Mouse (Mus musculus): ENCODE data around the gene Ache. TPM values are rescaled to one million over a fixed set of nuclear protein-coding genes. Genes with fewer than 3 reads are reported as not detected.
"Not testable (repeated sequence)": the region's sequence is repeated elsewhere in the genome, so short reads cannot be mapped to it uniquely, and the experiment has no call there.

The Ache gene
- polyA plus RNA-seq (2015; fragmentation: Nextera tagmentation; extraction: Ambion mirVana), result 9.5 and 9.7 TPM in 2 replicates

- ATAC-seq, result peak; percentile 18
- Histone ChIP-seq H3K27ac (0 out of 2 replicates have a peak within 1 kb of the TSS, but pooled peaks have one; percentile 27), H3K36me3 (no peaks in the 10 kb centered on the region), H3K4me3 (replicated peaks) (peak within 1 kb of the TSS; percentile 40), H3K4me2 (replicated peaks) (peak within 1 kb of the TSS; percentile 86), H3K9me3 (no peaks in the 10 kb centered on the region), H3K4me1 (replicated peaks) (peaks cover 35% of the 10 kb centered on the region), H3K9ac (peak within 1 kb of the TSS; percentile 48), H3K27me3 (replicated peaks) (peaks cover 33% of the 10 kb centered on the region)
- 3% methylated on average over 40 of the region's 40 CpGs for WGBS
These were observed at the start of gene Ache for GRCm38 (mm10) chr5:137287032-137287952. Ache (plus strand) TSS chr5:137287519.

- WGBS, result 59% methylated on average over 14 of the region's 14 CpGs
- Histone ChIP-seq H3K4me1 (replicated peaks) (peaks cover 9% of the 10 kb centered on the region; the same call in 1 of the 2 replicates), H3K36me3 (no peaks in the 10 kb centered on the region), H3K27me3 (replicated peaks) (no peaks in the 10 kb centered on the region), H3K9ac (no peak overlapping the region), H3K4me3 (replicated peaks) (no peak overlapping the region), H3K4me2 (replicated peaks) (0 out of 2 replicates have a peak overlapping the region, but pooled peaks have one; percentile 7), H3K9me3 (no peaks in the 10 kb centered on the region), H3K27ac (0 out of 2 replicates have a peak overlapping the region, but pooled peaks have one; percentile 11)
- ATAC-seq, result peak; percentile 80
These were observed 23.2 kb upstream of the Ache start for GRCm38 (mm10) chr5:137263897-137264720.

DNA sequence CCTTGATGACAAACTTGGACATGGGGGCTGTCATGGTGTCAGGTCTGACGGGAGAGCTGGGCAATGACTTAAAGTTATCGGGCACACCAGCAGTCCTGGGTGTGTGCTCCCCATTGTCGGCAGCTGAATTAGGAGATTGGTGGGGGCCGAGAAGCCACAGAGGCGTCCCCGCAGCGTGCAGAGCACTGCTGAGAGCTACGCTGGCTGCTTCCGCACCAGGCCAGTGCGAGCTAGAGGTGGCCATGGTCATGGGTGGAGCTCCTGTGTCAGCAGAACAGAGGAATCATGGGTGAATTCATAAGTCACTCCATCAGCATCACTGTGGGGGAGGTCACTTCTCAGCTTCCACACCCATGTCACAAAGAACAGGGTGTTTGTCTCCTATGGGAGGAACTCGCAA is 22.5 kb upstream of the Ache start:
- Histone ChIP-seq H3K9me3 (no peaks in the 10 kb centered on the region), H3K4me1 (replicated peaks) (peaks cover 9% of the 10 kb centered on the region; the same call in 1 of the 2 replicates), H3K27ac (no peak overlapping the region), H3K36me3 (no peaks in the 10 kb centered on the region), H3K27me3 (replicated peaks) (no peaks in the 10 kb centered on the region), H3K9ac (no peak overlapping the region), H3K4me2 (replicated peaks) (no peak overlapping the region), H3K4me3 (replicated peaks) (no peak overlapping the region)
- 88% methylated on average over 11 of the region's 11 CpGs for WGBS
- 0 out of 2 replicates have a peak, but pooled peaks have one; percentile 24 for ATAC-seq

DNA sequence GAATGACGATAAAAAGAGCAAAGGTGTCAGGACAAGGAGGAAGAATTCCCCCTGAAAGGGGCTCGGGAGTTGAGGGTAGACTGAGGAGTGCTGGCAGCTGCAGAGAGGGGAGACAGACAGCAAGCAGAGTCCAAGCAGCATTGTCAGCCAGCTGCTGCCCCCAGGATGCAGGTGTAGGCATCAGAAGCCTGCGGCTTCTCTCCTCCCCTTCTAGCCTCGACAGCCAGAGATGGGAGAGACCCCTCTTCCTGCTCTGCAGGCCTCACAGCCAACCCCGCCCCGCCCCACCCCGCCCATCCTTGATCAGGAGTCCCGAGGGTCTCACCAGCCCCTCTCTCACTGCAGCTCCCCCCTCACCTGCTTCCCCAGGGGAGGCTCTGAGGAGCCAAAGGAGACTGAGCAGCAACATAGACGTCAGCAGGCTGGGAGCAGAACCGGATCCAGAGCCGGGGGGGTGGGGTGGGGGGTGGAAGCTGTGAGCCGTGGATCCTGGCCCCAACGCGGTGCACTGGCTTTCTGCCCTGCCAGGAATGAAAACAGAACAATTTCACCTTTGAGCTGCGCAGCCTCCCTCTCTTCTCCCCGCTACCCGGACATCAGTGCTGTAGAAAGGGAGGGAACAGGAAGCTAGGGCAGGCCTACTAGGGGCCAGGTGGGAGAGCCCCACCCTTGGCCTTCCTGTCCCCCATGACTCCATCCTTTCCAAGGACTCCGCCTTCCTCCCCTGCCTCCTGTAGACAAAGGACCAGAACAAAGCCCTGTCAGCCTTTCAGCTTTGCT is 19.0 kb upstream of the Ache start:
- Histone ChIP-seq H3K27ac (peak overlapping the region; percentile 27), H3K4me1 (replicated peaks) (peaks cover 9% of the 10 kb centered on the region; the same call in 1 of the 2 replicates), H3K4me2 (replicated peaks) (peak overlapping the region; percentile 46), H3K9me3 (no peaks in the 10 kb centered on the region), H3K36me3 (no peaks in the 10 kb centered on the region), H3K4me3 (replicated peaks) (no peak overlapping the region; the same call in 1 of the 2 replicates), H3K27me3 (replicated peaks) (no peaks in the 10 kb centered on the region), H3K9ac (no peak overlapping the region; the same call in 1 of the 2 replicates)
- WGBS, result 21% methylated on average over 16 of the region's 18 CpGs
- ATAC-seq, result peak; percentile 70

GRCm38 (mm10) chr5:137277360-137278342 is 9.7 kb upstream of the Ache start:
- Histone ChIP-seq H3K4me2 (replicated peaks) (peak overlapping the region; percentile 46), H3K4me3 (replicated peaks) (0 out of 2 replicates have a peak overlapping the region, but pooled peaks have one; percentile 8), H3K27me3 (replicated peaks) (no peaks in the 10 kb centered on the region), H3K36me3 (no peaks in the 10 kb centered on the region), H3K4me1 (replicated peaks) (no peaks in the 10 kb centered on the region), H3K27ac (peak overlapping the region; percentile 95), H3K9ac (peak overlapping the region; percentile 28; the same call in 1 of the 2 replicates), H3K9me3 (no peaks in the 10 kb centered on the region)
- WGBS, result 23% methylated on average over 18 of the region's 18 CpGs
- ATAC-seq, result peak; percentile 93

DNA sequence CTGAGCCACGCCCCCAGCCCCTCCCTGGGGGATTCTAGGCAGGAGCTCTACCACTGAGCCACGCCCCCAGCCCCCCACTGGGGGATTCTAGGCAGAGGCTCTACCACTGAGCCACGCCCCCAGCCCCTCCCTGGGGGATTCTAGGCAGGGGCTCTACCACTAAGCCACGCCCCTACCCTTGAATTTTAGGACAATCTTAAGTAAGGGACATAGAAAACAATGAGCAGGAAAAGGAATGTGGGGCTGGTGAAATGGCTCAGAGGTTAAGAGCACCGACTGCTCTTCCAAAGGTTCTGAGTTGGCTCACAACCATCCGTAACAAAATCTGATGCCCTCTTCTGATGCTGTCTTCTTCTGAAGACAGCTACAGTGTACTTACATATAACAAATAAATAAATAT is 2.9 kb upstream of the Ache start:
- not testable (repeated sequence) for H3K36me3 ChIP-seq; H3K9me3 ChIP-seq; H3K4me3 ChIP-seq (replicated peaks); ATAC-seq; H3K4me2 ChIP-seq (replicated peaks); H3K9ac ChIP-seq; H3K27ac ChIP-seq
- peaks cover 22% of the 10 kb centered on the region for H3K27me3 ChIP-seq (replicated peaks)
- 80% methylated on average over 6 of the region's 6 CpGs for WGBS
- peaks cover 26% of the 10 kb centered on the region for H3K4me1 ChIP-seq (replicated peaks)

GRCm38 (mm10) chr5:137285045-137285444 is 2.3 kb upstream of the Ache start:
- 71% methylated on average over 5 of the region's 5 CpGs for WGBS
- Histone ChIP-seq H3K9me3 (no peaks in the 10 kb centered on the region), H3K36me3 (no peaks in the 10 kb centered on the region), H3K27ac (no peak overlapping the region), H3K9ac (no peak overlapping the region), H3K4me2 (replicated peaks) (no peak overlapping the region), H3K27me3 (replicated peaks) (peaks cover 28% of the 10 kb centered on the region), H3K4me3 (replicated peaks) (no peak overlapping the region), H3K4me1 (replicated peaks) (peaks cover 32% of the 10 kb centered on the region)
- ATAC-seq, result no peak

DNA sequence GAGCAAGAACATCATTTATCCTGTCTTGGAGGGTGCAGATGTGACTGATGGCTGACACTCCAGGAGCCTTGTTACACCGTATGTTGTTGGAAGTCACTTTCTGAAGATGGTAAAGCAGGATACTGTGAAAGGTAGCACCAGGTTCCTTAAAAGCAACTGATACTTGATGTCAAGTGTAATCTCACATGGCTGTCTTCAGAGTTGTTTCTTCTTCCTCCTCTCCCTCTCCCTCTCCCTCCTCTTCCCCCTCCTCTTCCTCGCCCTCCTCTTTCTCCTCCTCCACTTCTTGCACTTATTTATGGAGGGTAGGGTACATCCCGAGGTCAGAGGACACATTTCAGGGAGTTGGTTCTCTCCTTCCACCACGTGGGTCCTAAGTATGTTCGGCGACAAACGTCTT is 1.3 kb upstream of the Ache start:
- ATAC-seq, result no peak
- Histone ChIP-seq H3K4me1 (replicated peaks) (peaks cover 35% of the 10 kb centered on the region), H3K4me2 (replicated peaks) (no peak overlapping the region), H3K9me3 (no peaks in the 10 kb centered on the region), H3K36me3 (no peaks in the 10 kb centered on the region), H3K4me3 (replicated peaks) (no peak overlapping the region), H3K27ac (0 out of 2 replicates have a peak overlapping the region, but pooled peaks have one; percentile 27), H3K9ac (no peak overlapping the region), H3K27me3 (replicated peaks) (peaks cover 33% of the 10 kb centered on the region)
- WGBS, result 29% methylated on average over 7 of the region's 7 CpGs

DNA sequence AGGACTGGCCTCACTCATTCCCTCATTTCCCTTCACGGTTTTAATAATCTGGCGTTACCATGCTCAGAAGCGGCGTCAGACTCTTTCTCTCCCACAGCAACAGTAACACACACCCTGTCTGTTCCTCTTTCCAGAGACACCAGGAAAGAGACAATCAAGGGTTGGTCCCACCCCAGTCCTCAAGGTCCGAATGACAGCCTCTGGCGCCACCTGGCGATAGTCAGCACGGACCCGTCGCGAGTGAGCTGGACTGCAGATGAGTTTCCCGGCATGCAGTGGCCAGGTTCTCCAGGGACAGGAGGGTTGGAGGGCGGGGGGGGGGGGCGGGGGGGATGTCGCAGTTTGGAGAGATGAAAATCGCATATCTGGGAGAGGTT is 676 bp upstream of the Ache start:
- ATAC-seq, result peak; percentile 69
- WGBS, result 1% methylated on average over 13 of the region's 16 CpGs
- peaks cover 35% of the 10 kb centered on the region for H3K4me1 ChIP-seq (replicated peaks)
- peaks cover 33% of the 10 kb centered on the region for H3K27me3 ChIP-seq (replicated peaks)
- H3K9ac ChIP-seq, result peak overlapping the region; percentile 28; the same call in 1 of the 2 replicates
- 0 out of 2 replicates have a peak overlapping the region, but pooled peaks have one; percentile 27 for H3K27ac ChIP-seq
- H3K4me3 ChIP-seq (replicated peaks), result peak overlapping the region; percentile 32
- H3K36me3 ChIP-seq, result no peaks in the 10 kb centered on the region
- H3K9me3 ChIP-seq, result no peaks in the 10 kb centered on the region
- peak overlapping the region; percentile 86 for H3K4me2 ChIP-seq (replicated peaks)

- Histone ChIP-seq H3K27ac (no peak overlapping the region), H3K27me3 (replicated peaks) (peaks cover 33% of the 10 kb centered on the region), H3K4me1 (replicated peaks) (peaks cover 38% of the 10 kb centered on the region), H3K4me2 (replicated peaks) (peak overlapping the region; percentile 86), H3K4me3 (replicated peaks) (peak overlapping the region; percentile 40), H3K9me3 (no peaks in the 10 kb centered on the region), H3K9ac (peak overlapping the region; percentile 48), H3K36me3 (no peaks in the 10 kb centered on the region)
- WGBS, result under 1% methylated on average over 58 of the region's 65 CpGs
- ATAC-seq, result peak; percentile 10; the same call in 1 of the 2 replicates
These were observed 829 bp downstream of the Ache start for GRCm38 (mm10) chr5:137287953-137288743.

Measured in intestine, embryonic 15.5 days (tissue).